Mouse (Mus musculus) retina, adult 2 months (tissue): ENCODE data around the gene Ppp1r27.
"Not testable (repeated sequence)": the region's sequence is repeated elsewhere in the genome, so short reads cannot be mapped to it uniquely, and the experiment has no call there.

ENCODE experiments used
- DNase-seq: peaks from one replicate; pipeline ENCODE4 v3.0.0-alpha.2; 2012; ENCODE audit warnings: low read depth, low spot score

Ppp1r27 gene

DNA sequence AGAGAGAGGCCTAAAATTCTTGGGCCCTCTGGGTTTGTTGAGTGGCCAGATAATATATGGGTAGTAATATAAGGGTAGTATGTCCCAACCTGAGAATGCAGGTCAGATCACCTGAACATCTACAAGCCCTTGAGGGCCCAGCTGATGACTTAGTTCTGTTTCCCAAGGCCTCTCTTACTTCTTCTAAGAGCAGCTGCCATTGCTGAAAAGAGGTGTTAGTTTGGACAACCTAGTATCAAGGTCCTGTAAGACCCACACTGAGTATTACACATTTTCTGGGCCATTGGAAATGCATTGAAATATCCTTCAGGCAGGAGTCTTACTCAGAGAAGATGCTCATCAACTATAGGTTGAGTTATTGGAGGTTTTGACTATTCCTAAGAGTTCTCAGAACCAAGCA, 25.0 kb upstream of the Ppp1r27 start:
- DNase-seq, result no peak

DNA sequence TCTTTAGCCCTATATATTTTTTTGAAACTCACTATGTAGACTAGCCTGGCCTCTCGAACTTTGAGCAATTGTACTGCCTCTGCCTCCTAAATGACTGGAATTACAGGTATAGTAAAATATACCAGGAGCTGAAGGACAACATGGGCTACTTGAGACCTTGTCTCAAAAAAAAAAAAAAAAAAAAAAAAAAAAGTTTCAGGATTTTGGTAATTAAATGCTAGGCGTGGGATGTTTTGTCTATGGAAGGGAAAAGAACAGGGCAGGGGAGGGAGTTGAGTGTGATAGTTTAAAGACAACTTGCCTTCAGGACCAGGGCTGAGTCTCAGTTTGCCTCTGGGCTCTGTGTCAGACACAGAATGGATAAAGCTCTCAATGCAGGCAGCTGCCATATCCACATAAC, 24.1 kb upstream of the Ppp1r27 start:
- no peak for DNase-seq

DNA sequence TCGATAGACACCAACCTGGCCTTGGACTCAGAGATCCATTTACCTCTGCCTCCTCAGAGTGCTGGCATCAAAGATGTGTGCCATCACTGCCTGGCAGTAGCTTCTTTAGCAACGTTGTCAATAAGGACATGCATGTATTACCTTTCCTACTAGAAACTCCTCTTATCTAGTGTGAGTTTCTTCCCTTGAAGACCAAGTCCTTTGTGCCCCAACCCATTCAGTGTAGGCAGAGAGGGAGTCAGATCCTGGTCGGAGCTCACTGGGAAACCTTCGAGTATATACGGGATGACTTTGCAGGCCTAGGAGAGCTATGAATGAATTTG, 23.3 kb upstream of the Ppp1r27 start:
- no peak for DNase-seq

DNA sequence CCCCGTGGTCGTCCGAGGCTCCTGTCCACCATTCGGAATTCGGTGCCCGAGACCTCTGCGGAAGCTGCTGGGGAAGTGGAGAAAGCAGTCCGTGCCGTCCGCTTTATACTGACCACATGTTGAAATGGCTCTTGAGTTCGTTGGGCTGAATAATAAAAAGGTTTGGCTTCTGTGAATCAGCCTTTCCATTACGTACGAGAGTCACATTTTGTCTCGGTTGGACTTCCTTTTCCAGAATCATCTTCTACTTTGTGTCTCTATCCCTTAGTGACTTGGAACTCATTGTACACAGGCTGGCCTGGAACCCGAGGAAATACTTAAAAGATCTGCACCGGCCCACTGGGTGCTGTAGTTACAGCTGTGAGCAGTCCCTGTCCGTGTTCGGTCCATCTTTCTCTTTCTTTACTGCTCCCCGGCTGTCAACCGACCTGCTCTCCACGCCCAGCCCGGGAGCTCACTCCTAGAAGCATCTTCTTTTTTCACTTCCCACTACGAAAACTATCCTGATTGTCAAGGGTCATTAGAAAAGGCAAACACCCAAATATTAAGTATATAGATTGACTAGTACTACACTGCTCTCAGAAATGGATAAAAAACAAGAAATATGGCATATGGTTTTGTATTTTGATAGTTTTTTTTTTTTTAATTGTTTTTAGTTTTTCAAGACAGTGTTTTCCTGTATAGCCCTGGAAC, 22.8 kb upstream of the Ppp1r27 start:
- DNase-seq, result no peak

DNA sequence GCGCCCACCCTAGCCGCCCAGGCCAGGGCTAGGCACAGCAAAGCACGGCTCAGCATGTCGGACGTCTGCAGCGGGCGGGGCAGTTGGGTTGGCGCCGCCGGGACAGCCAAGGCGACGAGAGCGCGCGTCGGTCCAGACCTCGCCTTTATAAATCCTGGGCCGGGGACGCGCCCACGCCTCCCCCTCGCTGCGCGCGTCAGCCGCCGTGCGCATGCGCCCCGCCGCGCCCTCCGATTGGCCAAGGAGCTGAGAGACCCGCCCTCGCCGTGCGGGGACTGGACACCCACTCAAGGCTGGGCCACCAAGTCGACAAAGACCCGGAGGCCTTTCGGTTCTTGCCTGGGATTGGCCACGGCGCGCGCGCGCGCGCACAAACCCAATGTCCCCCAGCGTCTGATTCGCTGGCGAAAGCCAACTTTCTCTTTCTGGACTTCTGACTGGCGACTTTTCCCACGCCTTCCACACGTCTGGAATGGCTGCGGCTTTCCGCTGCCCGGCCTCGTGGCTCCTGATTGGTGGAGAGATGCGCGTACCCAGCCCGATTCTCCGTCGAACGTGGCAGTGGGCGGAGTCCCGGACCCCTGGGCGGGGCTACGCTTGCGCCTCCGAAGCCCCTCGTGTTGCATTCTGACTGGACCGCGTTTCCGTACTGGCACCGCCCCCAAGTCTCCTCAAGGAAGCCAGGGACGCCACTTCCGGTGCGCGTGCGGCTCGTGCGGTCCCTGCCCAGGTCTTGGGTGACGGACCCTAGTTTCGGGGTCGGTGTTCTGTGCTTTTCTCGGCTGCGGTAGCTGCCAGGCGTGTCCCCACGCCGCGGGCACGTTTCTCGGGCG, 22.0 kb upstream of the Ppp1r27 start, which contains the start of gene P4hb:
Gene P4hb, minus strand, starts transcription at position 502 of the 833 bp plus-strand sequence.
- peak; percentile 97 for DNase-seq

DNA sequence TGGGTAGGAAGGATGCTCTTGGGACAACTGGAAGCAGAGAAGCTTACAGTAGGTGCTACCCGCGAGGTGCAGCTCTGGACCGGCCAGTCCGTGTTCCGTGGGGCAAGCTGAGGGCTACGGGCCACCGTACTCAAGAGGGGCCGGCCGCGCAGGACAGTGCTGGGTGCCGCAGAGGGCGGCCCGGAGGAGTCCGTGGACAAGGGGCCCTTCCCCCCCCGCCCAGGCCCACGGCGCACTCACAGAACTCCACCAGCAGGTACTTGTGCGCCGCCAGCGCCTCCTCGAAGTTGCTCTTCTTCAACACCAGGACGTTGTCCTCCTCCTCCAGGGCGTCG, 21.5 kb upstream of the Ppp1r27 start:
- DNase-seq, result no peak

DNA sequence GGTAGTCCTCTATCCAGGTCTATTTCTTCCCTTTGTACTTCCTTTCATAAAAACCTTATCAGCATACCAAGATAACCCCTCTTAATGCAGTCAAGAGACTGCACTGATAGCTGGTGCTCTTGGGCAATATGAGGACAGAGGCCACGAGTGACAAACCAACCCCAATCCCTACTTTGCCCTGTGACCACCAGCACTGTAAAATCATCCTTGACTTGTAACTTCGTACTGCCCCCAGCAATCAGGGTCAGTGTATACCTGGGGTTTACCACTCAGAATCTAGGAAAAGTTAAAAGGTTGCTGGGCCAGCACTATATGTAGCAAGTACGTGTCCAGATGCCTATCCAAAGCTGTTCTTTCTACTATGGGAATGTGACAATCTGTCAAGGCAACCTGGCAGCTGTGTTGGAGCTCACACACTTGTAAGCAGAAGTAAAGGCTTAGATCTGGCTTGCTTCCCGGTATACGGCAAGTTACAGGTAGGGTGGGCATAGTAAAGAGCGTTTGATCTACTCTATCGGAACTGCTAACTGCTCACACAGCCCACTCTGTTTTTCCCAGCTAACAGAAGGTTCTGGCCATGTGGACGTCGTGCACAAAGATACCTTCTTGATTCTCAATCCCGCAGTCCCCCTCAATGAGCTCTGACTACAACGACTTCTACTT, 21.0 kb upstream of the Ppp1r27 start:
- no peak for DNase-seq

DNA sequence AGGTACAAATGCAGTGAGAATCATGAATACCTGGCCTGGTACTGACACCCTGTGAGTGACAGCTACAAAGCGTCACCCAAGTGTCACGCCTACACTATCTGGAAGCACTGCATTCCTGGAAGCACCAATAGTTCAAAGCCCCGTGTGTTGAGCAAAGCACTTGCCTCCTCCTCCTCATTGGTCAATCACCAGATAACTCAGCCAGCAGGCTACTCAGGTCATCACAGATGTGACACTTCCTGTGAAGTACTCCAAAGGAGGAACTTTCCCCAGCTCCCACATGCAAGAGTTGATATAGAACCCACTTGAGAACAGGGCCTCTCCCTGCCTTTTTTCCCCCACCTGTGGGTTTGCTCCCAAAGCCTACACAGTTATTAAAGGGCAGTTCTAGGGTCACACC, 20.2 kb upstream of the Ppp1r27 start:
- DNase-seq, result no peak

DNA sequence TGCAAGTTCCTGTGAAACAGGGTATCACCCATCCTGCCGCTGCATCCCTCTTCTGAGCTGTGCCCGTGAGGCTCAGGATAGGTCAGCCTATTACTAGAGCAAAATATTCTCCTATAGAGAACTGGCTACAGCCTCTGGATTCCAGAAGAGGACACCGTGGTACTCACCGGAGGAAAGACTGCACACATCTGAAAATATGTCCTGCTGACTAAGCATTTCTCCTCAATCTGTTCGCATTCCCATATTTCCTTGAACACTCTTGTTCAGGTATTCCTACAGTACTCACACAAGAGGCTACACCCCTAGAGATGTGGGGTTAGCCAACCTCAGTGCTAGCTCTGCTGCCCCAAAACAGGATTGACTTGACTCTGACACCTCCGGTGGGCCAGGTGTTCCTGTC, 17.4 kb upstream of the Ppp1r27 start:
- no peak for DNase-seq

DNA sequence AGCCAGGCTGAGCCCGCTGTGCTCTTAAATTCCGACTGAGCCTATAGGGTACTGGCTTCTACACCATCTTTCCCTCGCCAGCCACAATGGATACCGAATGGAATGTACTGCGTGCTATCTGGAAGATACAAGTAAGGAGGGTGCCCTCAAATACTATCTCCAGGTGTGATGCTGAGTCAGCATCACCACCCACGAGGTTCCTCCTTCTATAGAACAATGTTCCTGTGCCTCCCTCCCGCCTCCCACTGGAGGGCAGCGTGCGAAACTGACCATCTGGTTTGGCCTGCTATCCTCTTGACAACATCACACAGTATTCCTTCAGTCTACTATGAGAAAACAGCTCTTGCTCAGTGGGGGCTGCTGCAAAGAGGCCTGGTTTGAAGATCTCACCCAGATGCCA, 14.2 kb upstream of the Ppp1r27 start:
- no peak for DNase-seq

DNA sequence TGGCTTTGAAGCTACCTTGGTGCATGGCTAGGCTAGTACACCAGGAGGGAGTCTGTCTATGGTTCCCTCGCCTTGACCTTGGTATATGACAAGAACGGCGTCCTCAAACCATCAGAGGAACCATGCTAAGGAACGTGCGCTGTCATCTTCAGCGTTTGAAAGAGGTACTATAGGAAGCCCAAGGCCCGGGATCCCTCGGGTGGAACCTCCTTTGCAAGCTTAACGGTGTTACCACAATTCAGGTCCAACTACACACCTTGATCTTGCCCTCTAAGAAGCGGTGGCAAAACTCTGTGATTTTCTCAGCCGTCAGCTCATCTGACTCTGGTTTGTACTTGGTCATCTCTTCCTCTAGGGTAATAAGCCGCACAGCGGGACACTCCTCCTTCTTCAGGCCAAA, 12.0 kb upstream of the Ppp1r27 start:
- no peak for DNase-seq

DNA sequence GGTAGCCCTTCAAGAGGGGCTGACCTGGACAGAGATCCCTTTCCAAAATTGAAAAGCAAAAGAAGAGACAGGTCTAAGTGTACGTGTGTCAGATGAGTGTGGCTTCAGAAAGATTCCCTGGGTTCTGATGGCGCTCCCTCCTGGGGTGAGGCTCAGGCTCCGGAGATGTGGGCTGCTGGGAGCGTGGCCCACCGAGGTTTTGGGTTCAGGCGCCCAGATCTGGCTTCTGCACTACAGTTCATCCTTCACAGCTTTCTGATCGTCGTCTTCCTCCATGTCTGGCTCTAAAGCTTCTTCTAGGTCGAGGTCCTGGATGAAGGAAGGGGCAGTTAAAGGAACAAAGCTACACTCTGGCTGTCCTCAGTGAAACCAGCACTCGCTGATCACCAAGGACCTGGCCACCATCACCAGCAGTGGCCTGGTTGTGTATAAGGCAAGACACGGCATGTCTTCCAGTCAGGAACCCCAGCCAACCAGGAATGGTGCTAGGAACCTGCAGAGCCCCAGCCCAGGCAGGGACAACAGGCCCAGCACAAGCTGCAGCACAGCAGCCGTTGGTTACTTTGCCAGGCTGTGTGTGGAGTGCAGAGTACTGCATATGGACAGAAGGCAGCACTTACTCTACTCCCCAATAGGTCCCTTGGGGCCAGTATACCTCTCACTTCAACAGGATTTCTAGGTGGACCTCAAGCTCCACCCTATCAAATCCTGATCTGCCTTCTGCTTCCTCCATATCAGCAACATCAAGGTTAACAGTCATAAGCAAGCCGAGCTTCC, 10.2 kb upstream of the Ppp1r27 start:
- no peak for DNase-seq

DNA sequence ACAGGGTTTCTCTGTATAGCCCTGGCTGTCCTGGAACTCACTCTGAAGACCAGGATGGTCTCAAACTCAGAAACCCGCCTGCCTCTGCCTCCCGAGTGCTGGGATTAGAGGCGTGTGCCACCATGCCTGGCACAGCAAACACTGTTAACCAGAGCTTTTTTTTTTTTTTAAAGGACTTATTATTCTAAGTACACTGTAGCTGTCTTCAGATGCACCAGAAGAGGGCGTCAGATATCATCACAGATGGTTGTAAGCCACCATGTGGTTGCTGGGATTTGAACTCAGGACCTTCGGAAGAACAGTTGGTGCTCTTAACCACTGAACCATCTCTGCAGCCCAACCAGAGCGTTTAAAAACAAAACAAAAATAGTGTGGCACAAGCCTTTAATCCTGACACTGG, 7.9 kb upstream of the Ppp1r27 start:
- DNase-seq, result not testable (repeated sequence)

DNA sequence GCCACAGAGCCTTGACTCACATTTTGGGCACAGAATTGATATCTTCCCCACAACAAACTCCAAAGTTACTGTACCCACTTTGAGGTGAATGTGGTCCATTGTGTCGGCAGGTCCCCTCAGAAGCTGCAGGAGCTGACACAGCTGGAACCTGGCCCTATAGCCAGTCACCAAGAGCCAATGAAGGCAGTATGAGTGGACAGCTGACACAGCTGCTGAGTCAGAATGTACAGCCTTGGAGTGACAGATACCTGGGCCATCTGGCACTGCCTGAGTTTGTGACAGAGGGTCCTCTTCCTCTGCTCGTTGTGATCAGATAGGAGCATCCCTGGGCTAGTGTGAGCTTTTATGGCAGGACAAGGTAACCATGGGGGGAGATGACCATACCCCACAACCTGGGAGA, 4.3 kb upstream of the Ppp1r27 start:
- no peak for DNase-seq

DNA sequence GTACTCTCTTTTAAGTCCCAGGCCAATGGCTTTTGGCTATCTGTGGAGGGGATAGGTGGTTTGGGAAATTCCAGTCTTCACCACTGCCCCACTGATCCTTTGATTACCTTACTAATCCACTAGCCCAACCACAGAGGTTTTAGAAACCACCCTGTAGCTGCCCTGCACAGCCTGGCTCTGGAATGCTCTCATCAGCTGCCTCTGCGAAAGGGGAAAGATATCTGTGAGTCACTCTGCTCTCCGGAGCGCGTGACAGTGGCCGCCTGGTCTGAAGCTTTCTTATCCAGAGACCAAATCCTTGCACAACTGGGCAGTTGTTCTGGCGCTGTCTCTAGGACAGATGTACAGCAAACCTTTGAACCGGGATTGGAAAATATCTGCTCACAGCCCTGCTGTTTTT, 3.9 kb upstream of the Ppp1r27 start:
- no peak for DNase-seq

DNA sequence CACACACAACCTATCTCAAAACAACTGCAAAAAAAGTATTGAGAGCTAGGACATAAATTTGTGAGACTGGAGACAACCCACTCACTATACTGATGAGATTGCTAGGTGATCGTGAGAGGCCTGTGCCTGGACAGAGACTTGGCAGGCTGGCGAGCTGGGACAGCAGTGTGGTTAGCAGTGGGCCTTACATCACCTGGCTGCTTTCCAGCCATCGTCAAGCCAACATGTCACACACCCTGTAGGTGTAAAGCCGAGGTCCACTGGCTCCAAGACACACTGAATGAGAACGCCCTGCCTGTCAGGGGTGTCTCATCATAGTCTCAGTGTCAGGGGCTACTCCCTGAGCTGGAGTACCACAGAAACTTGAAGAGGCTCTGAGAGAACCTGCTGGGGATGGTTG, 1.8 kb upstream of the Ppp1r27 start:
- no peak for DNase-seq

DNA sequence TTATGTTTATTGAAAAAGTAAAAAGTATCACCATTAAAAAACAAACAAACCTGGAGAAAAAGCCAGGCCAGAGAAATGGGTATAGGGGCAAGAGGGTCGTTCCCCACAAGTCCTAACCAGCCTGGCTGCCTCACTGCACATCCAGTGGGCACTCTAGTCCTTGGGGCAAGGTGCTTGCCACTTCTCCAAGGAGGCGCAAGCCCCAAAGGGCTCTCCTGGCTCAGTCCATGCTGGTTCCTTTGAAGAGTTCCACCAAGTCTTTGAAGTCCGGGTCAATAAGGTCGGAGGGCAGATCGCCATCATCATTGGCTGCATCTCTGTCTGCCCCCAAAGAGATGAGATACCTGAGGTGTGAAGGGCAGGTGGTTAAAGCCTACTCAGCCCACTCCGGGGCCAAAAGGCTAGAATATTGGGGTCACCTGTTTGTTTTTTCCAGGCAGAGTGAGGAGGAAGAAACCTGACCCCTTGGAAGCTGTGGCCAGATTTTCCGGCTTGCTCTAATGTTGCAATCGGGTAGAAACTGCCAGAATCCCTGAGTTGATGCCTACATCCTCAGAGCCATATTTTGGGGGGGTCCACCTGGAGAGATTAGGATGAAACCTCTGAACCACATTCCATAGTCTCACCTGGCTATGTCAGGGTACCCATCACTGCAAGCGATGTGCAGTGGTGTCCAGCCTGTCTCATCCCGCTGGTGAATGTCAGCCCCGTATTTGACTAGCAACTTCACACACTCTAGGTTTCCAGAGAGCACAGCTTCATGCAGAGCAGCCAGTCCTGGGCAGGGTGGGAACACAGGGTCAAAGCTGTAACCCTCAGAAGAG, 734 bp downstream of the Ppp1r27 start:
- no peak for DNase-seq

DNA sequence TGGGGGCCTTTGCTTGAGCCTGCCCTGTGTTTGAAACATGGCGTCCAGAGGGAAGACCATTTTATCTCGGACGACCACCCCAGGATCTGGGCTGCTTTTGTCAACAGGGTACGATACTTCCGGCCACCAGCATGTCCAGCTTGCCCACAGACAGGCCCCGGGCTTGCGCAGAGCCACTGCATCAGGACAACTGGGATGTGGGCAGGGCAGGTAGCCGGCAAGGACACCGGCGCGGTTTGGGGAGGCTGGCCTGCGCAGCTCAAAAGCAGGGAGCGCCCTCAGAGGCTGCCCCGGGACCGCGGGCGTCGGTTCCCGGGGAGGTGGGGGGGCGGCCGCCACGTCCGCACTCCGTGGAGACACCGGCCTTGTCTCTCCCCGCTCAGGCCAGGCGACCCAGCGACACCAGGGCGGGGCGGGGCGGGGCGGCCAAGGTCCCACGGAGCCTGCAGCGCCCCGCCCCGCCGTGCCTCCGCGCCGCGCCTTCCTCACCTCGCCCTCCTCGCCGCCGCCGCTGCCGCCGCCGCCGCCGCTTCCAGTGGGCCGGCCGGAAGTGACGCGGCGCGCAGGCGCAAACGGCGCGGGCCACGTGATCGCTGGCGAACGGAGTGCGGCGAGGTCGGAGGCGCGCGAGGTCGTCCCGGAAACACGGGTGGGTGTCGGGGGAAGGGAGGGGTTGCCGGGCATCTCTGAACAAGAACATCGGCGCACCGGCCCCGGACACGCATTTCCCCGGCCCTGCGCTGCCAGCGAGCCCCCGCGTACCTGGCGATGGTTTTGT, 1.6 kb downstream of the Ppp1r27 start, which contains the start of gene Mcrip1:
Gene Mcrip1, minus strand, starts transcription at position 560 of the 778 bp plus-strand sequence.
- DNase-seq, result peak; percentile 75

DNA sequence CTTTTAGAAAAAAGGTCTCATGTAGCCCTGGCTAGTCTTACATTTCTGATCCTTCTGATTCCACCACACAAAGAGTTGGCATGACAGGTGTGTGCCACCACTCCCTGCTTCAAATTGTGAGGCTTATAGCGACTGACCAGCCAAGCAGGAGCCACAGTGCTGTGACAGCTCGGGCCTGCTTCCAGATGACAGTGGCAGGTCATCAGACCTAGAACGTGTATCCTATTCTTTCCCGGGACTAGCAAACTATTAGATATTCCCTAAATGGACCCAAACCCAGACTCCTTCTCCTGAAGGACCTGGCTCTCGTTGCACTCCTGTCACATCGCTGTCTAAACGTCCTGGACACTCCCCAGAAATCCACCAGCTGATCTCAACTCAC, 2.2 kb downstream of the Ppp1r27 start:
- DNase-seq, result no peak

DNA sequence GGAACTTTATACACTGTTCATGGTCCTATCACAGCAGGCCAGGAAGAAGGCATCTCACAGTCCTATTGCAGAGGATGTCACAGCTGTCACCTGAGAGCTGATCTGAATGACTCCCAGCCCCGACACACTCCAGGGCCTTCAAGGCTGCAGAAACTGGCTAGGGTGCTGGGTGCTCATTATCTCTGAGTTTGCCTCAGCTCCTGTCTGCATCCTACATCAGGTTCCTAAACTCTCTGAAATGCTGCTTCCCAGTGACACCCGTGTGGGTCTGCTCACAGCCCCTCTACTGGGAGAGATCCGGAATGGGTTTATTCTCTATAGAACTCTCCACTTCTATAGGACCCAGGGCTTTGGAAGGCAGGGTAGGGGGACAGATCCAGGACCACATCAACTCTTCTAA, 2.7 kb downstream of the Ppp1r27 start:
- DNase-seq, result no peak
